Mouse (Mus musculus): ENCODE data around the gene Rab23. TPM values are rescaled to one million over a fixed set of nuclear protein-coding genes. Genes with fewer than 3 reads are reported as not detected.

Rab23 gene
- polyA plus RNA-seq, 1 experiment from 2014 or later = 23.7 TPM

DNA sequence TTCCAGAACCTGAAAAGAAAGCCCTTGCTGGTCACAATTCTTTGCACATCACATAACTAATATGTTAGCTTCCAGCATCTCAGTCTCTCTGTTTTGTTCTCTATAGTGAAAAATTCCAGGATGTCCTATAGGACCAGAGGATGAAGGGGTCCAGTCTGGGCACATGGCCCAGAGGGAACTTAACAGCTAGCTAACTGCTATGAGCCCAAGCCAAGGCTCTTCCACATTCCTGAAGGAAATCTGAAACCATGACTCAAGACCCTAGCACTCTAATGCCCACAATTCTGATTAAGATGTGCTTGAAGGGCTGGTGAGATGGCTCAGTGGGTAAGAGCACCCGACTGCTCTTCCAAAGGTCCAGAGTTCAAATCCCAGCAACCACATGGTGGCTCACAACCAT lies 2.1 kb upstream of the Rab23 start:
- Histone ChIP-seq H3K4me3 (ENCODE audit: low read depth, low read length) (no peak overlapping the region), H3K27me3 (replicated peaks; ENCODE audit: control insufficient read depth, insufficient read depth, low read length) (no peaks in the 10 kb centered on the region), H3K9me3 (replicated peaks; ENCODE audit: control insufficient read depth, low read length) (no peaks in the 10 kb centered on the region), H3K27ac (ENCODE audit: low read depth, low read length) (no peak overlapping the region), H3K36me3 (ENCODE audit: control insufficient read depth, insufficient read depth, low read length) (peaks cover 3% of the 10 kb centered on the region; the same call in 1 of the 2 replicates), H3K9ac (ENCODE audit: low read length) (no peak overlapping the region), H3K4me2 (ENCODE audit: low read length) (no peak overlapping the region), H3K4me1 (ENCODE audit: control insufficient read depth, insufficient read depth, low read length) (peaks cover 16% of the 10 kb centered on the region)
- ATAC-seq (no peak), DNase-seq (ENCODE audit: low spot score) (no peak)
- WGBS = 95% methylated on average over 1 of the region's 1 CpGs

DNA sequence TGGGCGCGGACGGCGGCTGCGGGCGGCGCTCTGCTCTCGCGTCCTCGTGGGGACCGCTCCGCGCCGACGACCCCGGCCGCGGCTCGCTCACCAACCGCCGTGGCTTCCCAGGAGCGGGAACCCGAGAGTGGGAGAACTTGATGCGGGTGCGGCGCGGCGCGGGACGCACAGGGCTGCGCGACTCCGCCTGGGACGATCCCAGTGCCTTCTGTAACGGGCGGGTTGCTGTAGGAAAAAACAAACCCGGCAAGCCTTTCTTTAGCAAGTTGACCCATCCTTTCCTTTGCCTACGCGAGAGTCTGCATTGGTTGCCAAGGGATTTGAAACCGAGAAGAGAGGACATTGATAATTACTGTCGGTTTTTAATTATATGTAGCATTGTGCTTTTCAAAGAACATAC lies 544 bp downstream of the Rab23 start:
- Histone ChIP-seq H3K27me3 (replicated peaks; ENCODE audit: control insufficient read depth, insufficient read depth, low read length) (no peaks in the 10 kb centered on the region), H3K9ac (ENCODE audit: low read length) (peak overlapping the region; percentile 90), H3K9me3 (replicated peaks; ENCODE audit: control insufficient read depth, low read length) (no peaks in the 10 kb centered on the region), H3K4me3 (ENCODE audit: low read depth, low read length) (peak overlapping the region; percentile 77), H3K36me3 (ENCODE audit: control insufficient read depth, insufficient read depth, low read length) (peaks cover 18% of the 10 kb centered on the region), H3K4me2 (ENCODE audit: low read length) (peak overlapping the region; percentile 51), H3K27ac (ENCODE audit: low read depth, low read length) (peak overlapping the region; percentile 92), H3K4me1 (ENCODE audit: control insufficient read depth, insufficient read depth, low read length) (peaks cover 16% of the 10 kb centered on the region)
- under 1% methylated on average over 41 of the region's 41 CpGs for WGBS
- ATAC-seq (peak; percentile 74), DNase-seq (ENCODE audit: low spot score) (peak; percentile 66)

DNA sequence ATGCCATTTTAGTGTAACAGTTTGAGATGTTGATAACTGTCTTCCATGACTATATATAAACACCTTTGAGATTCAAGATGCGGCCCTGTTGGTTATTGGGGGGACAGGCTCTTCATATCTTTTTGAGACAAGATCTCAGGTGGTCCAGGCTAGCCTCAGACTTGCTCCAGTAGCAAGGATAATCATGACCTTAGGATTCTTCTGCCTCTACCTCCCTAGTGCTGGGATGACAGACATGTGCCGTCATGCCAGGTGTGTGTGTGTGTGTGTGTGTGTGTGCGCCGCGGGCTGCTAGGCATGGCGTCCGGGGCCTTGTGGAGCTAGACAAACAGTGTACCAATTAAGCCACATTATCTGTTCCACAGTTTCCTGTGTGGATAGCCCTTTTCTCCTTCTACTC lies 1.3 kb downstream of the Rab23 start:
- Histone ChIP-seq H3K4me1 (ENCODE audit: control insufficient read depth, insufficient read depth, low read length) (peaks cover 16% of the 10 kb centered on the region), H3K9me3 (replicated peaks; ENCODE audit: control insufficient read depth, low read length) (no peaks in the 10 kb centered on the region), H3K9ac (ENCODE audit: low read length) (peak overlapping the region; percentile 54), H3K27ac (ENCODE audit: low read depth, low read length) (no peak overlapping the region), H3K36me3 (ENCODE audit: control insufficient read depth, insufficient read depth, low read length) (peaks cover 26% of the 10 kb centered on the region), H3K27me3 (replicated peaks; ENCODE audit: control insufficient read depth, insufficient read depth, low read length) (no peaks in the 10 kb centered on the region), H3K4me3 (ENCODE audit: low read depth, low read length) (peak overlapping the region; percentile 77), H3K4me2 (ENCODE audit: low read length) (peak overlapping the region; percentile 51)
- WGBS = 63% methylated on average over 7 of the region's 7 CpGs
- no peak for ATAC-seq
- DNase-seq (ENCODE audit: low spot score) = no peak

DNA sequence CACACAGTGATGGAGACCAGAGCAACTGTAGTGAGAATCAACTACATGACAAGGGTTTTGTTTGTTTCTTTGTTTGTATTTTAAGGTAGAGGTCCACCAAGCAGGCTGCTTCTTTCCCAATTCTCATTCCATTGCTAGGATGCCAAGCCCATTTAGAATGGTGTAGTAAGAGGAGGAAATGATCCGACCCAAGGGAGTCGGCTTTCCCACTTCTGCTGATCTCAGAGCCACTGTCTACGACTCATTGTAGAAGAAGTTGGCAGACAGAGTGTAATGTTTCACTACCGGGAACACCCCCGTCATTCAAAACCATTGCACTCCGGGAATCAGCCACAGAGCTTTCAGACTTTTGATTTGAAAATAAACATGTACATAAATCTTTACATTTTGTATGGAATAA lies 4.8 kb downstream of the Rab23 start:
- no peak overlapping the region for H3K27ac ChIP-seq (ENCODE audit: low read depth, low read length)
- DNase-seq (ENCODE audit: low spot score) (no peak), ATAC-seq (no peak)
- WGBS = 91% methylated on average over 6 of the region's 6 CpGs
- H3K4me1 ChIP-seq (ENCODE audit: control insufficient read depth, insufficient read depth, low read length) = peaks cover 14% of the 10 kb centered on the region
- H3K4me2 ChIP-seq (ENCODE audit: low read length) = no peak overlapping the region
- H3K9me3 ChIP-seq (replicated peaks; ENCODE audit: control insufficient read depth, low read length) = no peaks in the 10 kb centered on the region
- no peaks in the 10 kb centered on the region for H3K27me3 ChIP-seq (replicated peaks; ENCODE audit: control insufficient read depth, insufficient read depth, low read length)
- no peak overlapping the region for H3K4me3 ChIP-seq (ENCODE audit: low read depth, low read length)
- peaks cover 51% of the 10 kb centered on the region for H3K36me3 ChIP-seq (ENCODE audit: control insufficient read depth, insufficient read depth, low read length)
- H3K9ac ChIP-seq (ENCODE audit: low read length) = no peak overlapping the region

DNA sequence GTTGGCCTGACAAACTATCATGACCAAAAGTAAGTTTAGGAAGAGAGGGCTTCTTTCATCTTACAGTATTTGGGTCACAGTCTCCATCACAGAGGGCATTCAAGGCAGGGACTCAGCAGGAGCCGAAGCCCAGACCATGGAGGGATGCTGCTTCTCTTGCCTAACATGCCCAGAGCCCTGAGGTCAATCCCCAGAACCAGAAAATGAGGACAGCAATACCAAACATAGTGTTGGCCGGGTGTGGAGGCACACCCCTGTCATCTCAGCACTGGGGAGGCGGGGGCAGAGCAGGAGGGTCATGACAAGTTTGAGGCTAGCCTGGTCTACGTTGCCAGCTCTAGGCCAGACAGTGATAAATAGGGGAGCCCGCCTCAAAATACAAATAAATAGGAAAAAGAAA lies 5.4 kb downstream of the Rab23 start:
- DNase-seq (ENCODE audit: low spot score) = no peak
- 96% methylated on average over 5 of the region's 5 CpGs for WGBS
- peaks cover 55% of the 10 kb centered on the region for H3K36me3 ChIP-seq (ENCODE audit: control insufficient read depth, insufficient read depth, low read length)
- peaks cover 14% of the 10 kb centered on the region for H3K4me1 ChIP-seq (ENCODE audit: control insufficient read depth, insufficient read depth, low read length)
- H3K9ac ChIP-seq (ENCODE audit: low read length) = no peak overlapping the region
- no peak for ATAC-seq
- no peak overlapping the region for H3K4me2 ChIP-seq (ENCODE audit: low read length)
- H3K27ac ChIP-seq (ENCODE audit: low read depth, low read length) = no peak overlapping the region
- no peaks in the 10 kb centered on the region for H3K27me3 ChIP-seq (replicated peaks; ENCODE audit: control insufficient read depth, insufficient read depth, low read length)
- H3K9me3 ChIP-seq (replicated peaks; ENCODE audit: control insufficient read depth, low read length) = no peaks in the 10 kb centered on the region
- no peak overlapping the region for H3K4me3 ChIP-seq (ENCODE audit: low read depth, low read length)

DNA sequence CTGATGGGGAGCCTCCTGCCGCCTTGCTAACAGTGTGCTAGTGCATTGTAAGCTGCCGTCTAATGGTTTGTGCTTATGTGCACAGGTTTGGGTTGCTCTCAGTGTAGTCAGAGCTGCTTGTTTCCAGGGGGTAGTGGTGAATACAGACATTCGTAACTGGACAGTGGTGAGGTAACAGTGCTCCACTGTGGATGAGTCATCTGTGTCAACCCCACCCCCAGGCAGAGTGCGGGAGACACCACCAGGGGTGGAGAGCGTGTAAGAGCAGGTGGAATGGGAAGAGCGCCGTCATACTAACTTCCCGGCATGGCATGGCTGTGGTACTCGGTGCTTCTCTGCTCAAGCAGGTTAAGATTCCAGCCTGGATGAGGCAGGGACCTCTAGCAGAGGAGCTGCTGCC lies 13.4 kb downstream of the Rab23 start:
- H3K27me3 ChIP-seq (replicated peaks; ENCODE audit: control insufficient read depth, insufficient read depth, low read length) = no peaks in the 10 kb centered on the region
- no peak overlapping the region for H3K27ac ChIP-seq (ENCODE audit: low read depth, low read length)
- WGBS = 93% methylated on average over 9 of the region's 9 CpGs
- no peaks in the 10 kb centered on the region for H3K9me3 ChIP-seq (replicated peaks; ENCODE audit: control insufficient read depth, low read length)
- no peak overlapping the region for H3K9ac ChIP-seq (ENCODE audit: low read length)
- H3K4me1 ChIP-seq (ENCODE audit: control insufficient read depth, insufficient read depth, low read length) = no peaks in the 10 kb centered on the region
- no peak overlapping the region for H3K4me2 ChIP-seq (ENCODE audit: low read length)
- ATAC-seq = no peak
- H3K4me3 ChIP-seq (ENCODE audit: low read depth, low read length) = no peak overlapping the region
- no peak for DNase-seq (ENCODE audit: low spot score)
- peaks cover 79% of the 10 kb centered on the region for H3K36me3 ChIP-seq (ENCODE audit: control insufficient read depth, insufficient read depth, low read length)

DNA sequence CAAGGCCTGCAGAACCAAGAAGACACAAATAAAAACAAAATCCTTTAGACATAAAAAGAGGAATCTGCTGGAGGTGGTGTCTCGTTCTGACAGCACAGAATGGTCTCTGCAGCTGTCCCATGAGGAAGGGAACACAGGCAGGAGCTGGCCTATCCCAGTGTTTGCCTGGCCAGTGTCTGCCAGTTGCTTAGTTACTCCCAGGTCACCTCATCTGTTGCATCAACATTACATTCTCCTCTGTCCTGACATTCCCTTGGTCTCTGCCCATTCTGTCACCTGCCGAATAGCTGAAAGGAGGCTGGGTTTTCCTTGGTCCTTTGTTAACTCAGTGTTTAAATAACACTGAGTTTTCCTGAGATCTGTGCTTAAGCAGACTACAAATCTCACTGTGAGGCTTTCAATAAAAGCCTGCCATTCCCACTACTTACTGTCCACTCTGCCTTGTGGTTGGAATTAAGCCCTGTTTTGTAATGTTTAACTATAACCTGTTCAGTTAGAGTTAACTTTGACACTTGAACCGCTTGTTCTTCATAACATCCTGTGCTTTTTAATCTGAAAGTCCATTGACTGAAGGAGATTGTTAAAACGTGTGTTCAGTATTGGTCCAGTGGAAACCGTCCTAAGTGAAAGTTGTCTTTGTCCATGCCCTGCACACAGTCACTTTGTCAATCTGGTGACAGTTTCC lies 14.5 kb downstream of the Rab23 start:
- Histone ChIP-seq H3K27me3 (replicated peaks; ENCODE audit: control insufficient read depth, insufficient read depth, low read length) (no peaks in the 10 kb centered on the region), H3K4me2 (ENCODE audit: low read length) (no peak overlapping the region), H3K9ac (ENCODE audit: low read length) (no peak overlapping the region), H3K4me3 (ENCODE audit: low read depth, low read length) (no peak overlapping the region), H3K36me3 (ENCODE audit: control insufficient read depth, insufficient read depth, low read length) (peaks cover 81% of the 10 kb centered on the region), H3K4me1 (ENCODE audit: control insufficient read depth, insufficient read depth, low read length) (no peaks in the 10 kb centered on the region), H3K27ac (ENCODE audit: low read depth, low read length) (no peak overlapping the region), H3K9me3 (replicated peaks; ENCODE audit: control insufficient read depth, low read length) (no peaks in the 10 kb centered on the region)
- WGBS = 78% methylated on average over 5 of the region's 5 CpGs
- ATAC-seq (no peak), DNase-seq (ENCODE audit: low spot score) (no peak)

DNA sequence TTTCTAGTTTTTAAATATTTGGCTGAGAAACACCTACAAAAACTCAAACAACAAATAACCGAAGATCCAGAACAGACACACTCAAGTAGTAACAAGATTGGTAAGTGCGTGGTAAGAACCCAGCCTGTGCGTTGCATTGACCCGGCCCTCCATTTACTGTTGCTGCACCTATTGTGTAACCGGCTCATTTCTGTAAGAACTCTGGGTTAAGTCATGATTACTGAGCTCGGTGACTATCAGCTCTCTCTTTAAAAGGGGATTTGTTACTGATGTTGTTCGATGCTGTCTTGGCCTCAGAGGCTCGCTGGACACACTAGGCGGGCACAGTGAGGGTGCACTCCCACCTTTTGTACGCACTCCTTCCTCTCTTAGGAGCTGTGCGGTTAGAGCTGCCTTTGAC lies 18.6 kb downstream of the Rab23 start:
- Histone ChIP-seq H3K4me2 (ENCODE audit: low read length) (no peak overlapping the region), H3K9ac (ENCODE audit: low read length) (no peak overlapping the region), H3K4me1 (ENCODE audit: control insufficient read depth, insufficient read depth, low read length) (no peaks in the 10 kb centered on the region), H3K36me3 (ENCODE audit: control insufficient read depth, insufficient read depth, low read length) (peaks cover 79% of the 10 kb centered on the region), H3K9me3 (replicated peaks; ENCODE audit: control insufficient read depth, low read length) (no peaks in the 10 kb centered on the region), H3K27ac (ENCODE audit: low read depth, low read length) (no peak overlapping the region), H3K27me3 (replicated peaks; ENCODE audit: control insufficient read depth, insufficient read depth, low read length) (no peaks in the 10 kb centered on the region), H3K4me3 (ENCODE audit: low read depth, low read length) (no peak overlapping the region)
- DNase-seq (ENCODE audit: low spot score) (no peak), ATAC-seq (no peak)
- WGBS = 92% methylated on average over 11 of the region's 11 CpGs

DNA sequence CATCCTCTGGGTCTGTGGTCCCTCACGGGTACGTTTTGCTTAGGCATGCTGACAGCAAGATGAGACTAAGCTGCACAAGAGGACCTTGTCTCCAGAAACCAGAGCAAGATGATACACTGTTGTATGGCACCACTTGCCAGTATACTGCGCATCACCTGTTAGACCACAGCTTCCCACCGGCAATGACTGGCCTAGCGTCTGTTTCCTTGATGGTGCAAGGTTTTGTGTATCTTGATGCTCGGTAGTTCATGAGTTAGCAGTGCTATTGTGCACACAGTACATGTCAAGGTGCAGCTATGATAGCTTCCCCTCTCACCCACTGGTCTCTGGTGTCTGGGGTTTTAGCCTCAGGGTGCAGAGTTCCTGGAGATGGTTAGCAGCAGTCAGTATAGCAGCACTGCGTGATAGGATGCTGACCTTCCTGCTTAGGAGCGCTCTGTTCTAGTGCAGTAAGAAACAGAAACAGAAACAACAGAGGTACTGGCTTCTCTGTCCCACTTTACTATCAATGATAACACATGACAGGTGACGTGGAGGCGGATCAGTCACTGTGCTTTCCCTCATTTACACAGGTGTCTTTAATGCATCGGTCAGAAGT lies 19.1 kb downstream of the Rab23 start:
- WGBS = 90% methylated on average over 11 of the region's 11 CpGs
- no peaks in the 10 kb centered on the region for H3K27me3 ChIP-seq (replicated peaks; ENCODE audit: control insufficient read depth, insufficient read depth, low read length)
- no peak overlapping the region for H3K4me3 ChIP-seq (ENCODE audit: low read depth, low read length)
- no peaks in the 10 kb centered on the region for H3K9me3 ChIP-seq (replicated peaks; ENCODE audit: control insufficient read depth, low read length)
- H3K4me2 ChIP-seq (ENCODE audit: low read length) = no peak overlapping the region
- ATAC-seq (peak; percentile 25; the same call in 1 of the 2 replicates), DNase-seq (ENCODE audit: low spot score) (no peak)
- H3K4me1 ChIP-seq (ENCODE audit: control insufficient read depth, insufficient read depth, low read length) = no peaks in the 10 kb centered on the region
- no peak overlapping the region for H3K9ac ChIP-seq (ENCODE audit: low read length)
- H3K27ac ChIP-seq (ENCODE audit: low read depth, low read length) = no peak overlapping the region
- peaks cover 74% of the 10 kb centered on the region for H3K36me3 ChIP-seq (ENCODE audit: control insufficient read depth, insufficient read depth, low read length)

Measured in forebrain, embryonic 14.5 days (tissue).